Mouse (Mus musculus): ENCODE measurements at regions not wholly inside any gene's neighbourhood (a gene's known extent, or its start where the extent isn't known, plus 50 kb on each side); places are given as distances from the start of the nearest gene placed in this dataset.

- Histone ChIP-seq H3K4me3 (ENCODE audit: low read depth, low read length) (no peak overlapping the region), H3K9me3 (replicated peaks; ENCODE audit: control insufficient read depth, low read length) (no peaks in the 10 kb centered on the region), H3K27me3 (ENCODE audit: control insufficient read depth, insufficient read depth, low read length) (peaks cover 39% of the 10 kb centered on the region; the same call in 1 of the 2 replicates), H3K27ac (ENCODE audit: low read depth) (no peak overlapping the region), H3K4me2 (ENCODE audit: low read depth, low read length) (no peak overlapping the region), H3K4me1 (ENCODE audit: control insufficient read depth, insufficient read depth) (no peaks in the 10 kb centered on the region), H3K36me3 (replicated peaks; ENCODE audit: control insufficient read depth, insufficient read depth, low read length) (no peaks in the 10 kb centered on the region), H3K9ac (replicated peaks; ENCODE audit: low read depth, low read length) (no peak overlapping the region)
- 0 out of 2 replicates have a peak, but pooled peaks have one; percentile 47 for ATAC-seq (ENCODE audit: insufficient read depth, low read depth)
- DNase-seq (ENCODE audit: low spot score), result peak; percentile 14
- no peak for TF ChIP-seq EP300 (IDR thresholded peaks at IDR 0.05; ENCODE audit: low read depth)
- TF ChIP-seq CTCF (IDR thresholded peaks at IDR 0.05; ENCODE audit: low read depth), result peak; percentile 81
- 5% methylated on average over 13 of the region's 13 CpGs for WGBS
Measured at GRCm38 (mm10) chr8:89571816-89572215, 527.9 kb upstream of the Sall1 start.

GRCm38 (mm10) chr8:89570639-89571325 is 526.8 kb upstream of the Sall1 start:
- no peak overlapping the region for H3K4me3 ChIP-seq (ENCODE audit: low read depth, low read length)
- no peak for ATAC-seq (ENCODE audit: insufficient read depth, low read depth)
- H3K4me1 ChIP-seq (ENCODE audit: control insufficient read depth, insufficient read depth), result no peaks in the 10 kb centered on the region
- no peak overlapping the region for H3K9ac ChIP-seq (replicated peaks; ENCODE audit: low read depth, low read length)
- no peak for DNase-seq (ENCODE audit: low spot score)
- no peak overlapping the region for H3K27ac ChIP-seq (ENCODE audit: low read depth)
- no peaks in the 10 kb centered on the region for H3K36me3 ChIP-seq (replicated peaks; ENCODE audit: control insufficient read depth, insufficient read depth, low read length)
- H3K27me3 ChIP-seq (ENCODE audit: control insufficient read depth, insufficient read depth, low read length), result peaks cover 29% of the 10 kb centered on the region; the same call in 1 of the 2 replicates
- no peak overlapping the region for H3K4me2 ChIP-seq (ENCODE audit: low read depth, low read length)
- WGBS, result 69% methylated on average over 10 of the region's 10 CpGs
- TF ChIP-seq EP300 (IDR thresholded peaks at IDR 0.05; ENCODE audit: low read depth), result no peak
- TF ChIP-seq CTCF (IDR thresholded peaks at IDR 0.05; ENCODE audit: low read depth), result no peak
- no peaks in the 10 kb centered on the region for H3K9me3 ChIP-seq (replicated peaks; ENCODE audit: control insufficient read depth, low read length)

DNA sequence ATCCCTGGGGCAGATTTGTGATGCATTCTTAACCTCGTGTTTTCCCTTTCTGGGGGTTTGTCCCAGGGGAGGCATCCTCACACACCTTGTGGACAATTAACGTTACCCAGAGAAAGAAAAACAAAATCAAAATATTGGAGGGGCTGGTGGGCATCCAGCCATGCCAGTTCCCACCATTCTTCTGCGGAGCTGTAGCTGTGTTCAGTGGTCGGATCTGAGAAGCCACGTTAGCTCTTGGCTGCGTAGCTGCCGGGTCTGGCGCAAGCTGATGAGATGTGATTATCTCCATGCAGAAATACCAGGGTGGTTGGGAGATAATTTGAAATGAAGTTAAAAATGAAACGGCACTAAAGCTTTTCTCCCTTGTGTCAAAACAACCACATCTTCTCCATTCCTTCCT is 525.4 kb upstream of the Sall1 start:
- Histone ChIP-seq H3K4me1 (ENCODE audit: control insufficient read depth, insufficient read depth) (no peaks in the 10 kb centered on the region), H3K9me3 (replicated peaks; ENCODE audit: control insufficient read depth, low read length) (no peaks in the 10 kb centered on the region), H3K4me2 (ENCODE audit: low read depth, low read length) (peak overlapping the region; percentile 13; the same call in 1 of the 2 replicates), H3K9ac (replicated peaks; ENCODE audit: low read depth, low read length) (no peak overlapping the region), H3K4me3 (ENCODE audit: low read depth, low read length) (no peak overlapping the region), H3K27ac (ENCODE audit: low read depth) (no peak overlapping the region), H3K36me3 (replicated peaks; ENCODE audit: control insufficient read depth, insufficient read depth, low read length) (no peaks in the 10 kb centered on the region), H3K27me3 (ENCODE audit: control insufficient read depth, insufficient read depth, low read length) (peaks cover 25% of the 10 kb centered on the region; the same call in 1 of the 2 replicates)
- TF ChIP-seq CTCF (IDR thresholded peaks at IDR 0.05; ENCODE audit: low read depth) (no peak), EP300 (IDR thresholded peaks at IDR 0.05; ENCODE audit: low read depth) (no peak)
- ATAC-seq (ENCODE audit: insufficient read depth, low read depth), result no peak
- WGBS, result 26% methylated on average over 9 of the region's 9 CpGs
- DNase-seq (ENCODE audit: low spot score), result no peak

DNA sequence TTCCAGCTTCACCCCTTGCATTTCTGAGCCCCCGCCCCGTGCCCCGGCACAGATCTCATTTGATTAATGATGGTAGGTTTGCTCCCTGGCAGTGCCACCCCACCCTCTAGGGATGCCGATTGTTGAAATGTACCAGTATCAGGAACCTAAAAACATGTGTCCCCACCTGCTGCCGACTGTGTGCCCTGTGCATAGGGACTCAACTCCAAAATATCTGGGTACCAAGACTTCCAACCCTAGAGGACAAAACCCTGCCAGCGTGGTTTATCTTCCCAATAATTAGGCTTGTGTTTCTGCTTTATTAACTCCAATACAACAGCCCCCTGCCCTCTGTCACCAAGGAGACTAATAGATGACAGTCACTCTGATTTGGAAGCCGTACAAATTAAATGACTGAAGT is 524.7 kb upstream of the Sall1 start:
- H3K27me3 ChIP-seq (ENCODE audit: control insufficient read depth, insufficient read depth, low read length), result peaks cover 23% of the 10 kb centered on the region; the same call in 1 of the 2 replicates
- no peak overlapping the region for H3K9ac ChIP-seq (replicated peaks; ENCODE audit: low read depth, low read length)
- no peak for TF ChIP-seq CTCF (IDR thresholded peaks at IDR 0.05; ENCODE audit: low read depth)
- H3K36me3 ChIP-seq (replicated peaks; ENCODE audit: control insufficient read depth, insufficient read depth, low read length), result no peaks in the 10 kb centered on the region
- no peaks in the 10 kb centered on the region for H3K9me3 ChIP-seq (replicated peaks; ENCODE audit: control insufficient read depth, low read length)
- ATAC-seq (ENCODE audit: insufficient read depth, low read depth) (no peak), DNase-seq (ENCODE audit: low spot score) (no peak)
- H3K4me2 ChIP-seq (ENCODE audit: low read depth, low read length), result no peak overlapping the region
- H3K4me1 ChIP-seq (ENCODE audit: control insufficient read depth, insufficient read depth), result no peaks in the 10 kb centered on the region
- H3K27ac ChIP-seq (ENCODE audit: low read depth), result no peak overlapping the region
- WGBS, result 65% methylated on average over 7 of the region's 7 CpGs
- H3K4me3 ChIP-seq (ENCODE audit: low read depth, low read length), result no peak overlapping the region

- Histone ChIP-seq H3K4me3 (ENCODE audit: low read depth, low read length) (no peak overlapping the region), H3K4me1 (ENCODE audit: control insufficient read depth, insufficient read depth) (no peaks in the 10 kb centered on the region), H3K9ac (replicated peaks; ENCODE audit: low read depth, low read length) (no peak overlapping the region), H3K9me3 (replicated peaks; ENCODE audit: control insufficient read depth, low read length) (no peaks in the 10 kb centered on the region), H3K27ac (ENCODE audit: low read depth) (no peak overlapping the region), H3K36me3 (replicated peaks; ENCODE audit: control insufficient read depth, insufficient read depth, low read length) (no peaks in the 10 kb centered on the region), H3K4me2 (ENCODE audit: low read depth, low read length) (no peak overlapping the region), H3K27me3 (ENCODE audit: control insufficient read depth, insufficient read depth, low read length) (peaks cover 13% of the 10 kb centered on the region; the same call in 1 of the 2 replicates)
- ATAC-seq (ENCODE audit: insufficient read depth, low read depth), result no peak
- DNase-seq (ENCODE audit: low spot score), result no peak
- WGBS, result 72% methylated on average over 7 of the region's 7 CpGs
- TF ChIP-seq EP300 (IDR thresholded peaks at IDR 0.05; ENCODE audit: low read depth) (no peak), CTCF (IDR thresholded peaks at IDR 0.05; ENCODE audit: low read depth) (no peak)
Measured at GRCm38 (mm10) chr8:89566986-89567385, 523.0 kb upstream of the Sall1 start.

- H3K9ac ChIP-seq (replicated peaks; ENCODE audit: low read depth, low read length), result no peak overlapping the region
- H3K4me2 ChIP-seq (ENCODE audit: low read depth, low read length), result no peak overlapping the region
- TF ChIP-seq CTCF (IDR thresholded peaks at IDR 0.05; ENCODE audit: low read depth) (no peak), EP300 (IDR thresholded peaks at IDR 0.05; ENCODE audit: low read depth) (no peak)
- no peak for ATAC-seq (ENCODE audit: insufficient read depth, low read depth)
- H3K4me1 ChIP-seq (ENCODE audit: control insufficient read depth, insufficient read depth), result no peaks in the 10 kb centered on the region
- DNase-seq (ENCODE audit: low spot score), result no peak
- H3K27me3 ChIP-seq (ENCODE audit: control insufficient read depth, insufficient read depth, low read length), result 0 out of 2 replicates have a peak, but pooled peaks cover 12% of the 10 kb centered on the region
- no peak overlapping the region for H3K4me3 ChIP-seq (ENCODE audit: low read depth, low read length)
- H3K36me3 ChIP-seq (replicated peaks; ENCODE audit: control insufficient read depth, insufficient read depth, low read length), result no peaks in the 10 kb centered on the region
- H3K27ac ChIP-seq (ENCODE audit: low read depth), result no peak overlapping the region
- no peaks in the 10 kb centered on the region for H3K9me3 ChIP-seq (replicated peaks; ENCODE audit: control insufficient read depth, low read length)
- 60% methylated on average over 4 of the region's 4 CpGs for WGBS
Measured at GRCm38 (mm10) chr8:89566461-89566860, 522.5 kb upstream of the Sall1 start.

Measured in heart, postnatal 0 days (tissue).